Mouse (Mus musculus): ENCODE data around the gene Col27a1.

Col27a1 gene

GRCm38 (mm10) chr4:63382676-63383369 is 169.0 kb downstream of the Col27a1 start:
- DNase-seq, result no peak

- DNase-seq, result no peak
Observed at GRCm38 (mm10) chr4:63383474-63383873, 169.7 kb downstream of the Col27a1 start.

DNA sequence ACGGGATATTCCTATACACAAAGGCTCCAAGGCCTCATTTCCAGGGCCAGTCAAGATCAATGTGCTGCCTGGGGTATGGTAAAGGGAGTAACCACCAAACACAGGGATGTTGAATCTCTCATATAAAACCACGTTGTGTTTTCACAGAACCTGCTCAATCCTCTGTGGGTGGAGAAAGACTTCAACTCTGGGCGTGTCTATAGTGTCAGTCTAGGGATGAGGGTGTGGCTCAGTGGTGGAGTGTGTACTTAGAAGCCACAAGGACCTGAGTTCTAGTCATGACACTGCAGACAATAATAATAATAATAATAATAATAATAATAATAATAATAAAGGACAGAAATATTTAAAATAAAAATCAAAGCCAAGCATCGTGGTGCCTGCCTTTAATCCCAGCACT is 170.5 kb downstream of the Col27a1 start:
- no peak for DNase-seq
